Mouse (Mus musculus) embryonic fibroblast, embryonic 13.5 days (primary cell): Measurements from ENCODE around the gene Copa.

ENCODE experiments used
- CTCF ChIP-seq: IDR thresholded peaks from 2 replicates; pipeline ENCODE4 v1.5.1; 2011; ENCODE audit warnings: mild to moderate bottlenecking, control low read depth, low read length, moderate library complexity, borderline replicate concordance; ENCODE audit not compliant: insufficient read depth
- POLR2A ChIP-seq: IDR thresholded peaks from 2 replicates; pipeline ENCODE4 v1.6.1; 2011; ENCODE audit warnings: low read depth, mild to moderate bottlenecking, control low read depth, low read length, moderate library complexity

GRCm38 (mm10) chr1:172053541-172054440 lies 28.5 kb upstream of the Copa start:
- TF ChIP-seq POLR2A (no peak), CTCF (no peak)
